Mouse (Mus musculus): ENCODE measurements around the gene Krt80. TPM values are rescaled to one million over a fixed set of nuclear protein-coding genes. Genes with fewer than 3 reads are reported as not detected.

The Krt80 gene
- polyA plus RNA-seq, 1 experiment from 2014 or later: not detected

MicroRNAs within 50 kb of the gene (microRNA counts, 519-probe panel; counts per million panel counts)
- not detected for microRNA mmu-miR-1941-3p
- microRNA mmu-miR-1941-5p: not detected

Small RNA genes lying within 50 kb of the gene (microRNA-seq; reads per million reads assigned to microRNA genes)
- gene Mir1941 (ENCODE audit: borderline number of aligned reads): not detected

Other genes with a start within 250 kb of the Krt80 start
- 3.8 and 4.6 TPM in 2 replicates for gene Acvrl1, start 241.6 kb downstream of the Krt80 start, polyA plus RNA-seq (2014; fragmentation: Nextera tagmentation; extraction: Ambion mirVana)
- 10.5 and 11.4 TPM in 2 replicates for gene Acvr1b, start 196.1 kb downstream of the Krt80 start, polyA plus RNA-seq (2014; fragmentation: Nextera tagmentation; extraction: Ambion mirVana)
- 5.6 and 6.0 TPM in 2 replicates for gene Grasp, start 146.0 kb downstream of the Krt80 start, polyA plus RNA-seq (2014; fragmentation: Nextera tagmentation; extraction: Ambion mirVana)
- gene Nr4a1, start 115.9 kb downstream of the Krt80 start, polyA plus RNA-seq (2014; fragmentation: Nextera tagmentation; extraction: Ambion mirVana): 2.2 and 3.0 TPM in 2 replicates
- gene Atg101, start 85.9 kb downstream of the Krt80 start, polyA plus RNA-seq (2014; fragmentation: Nextera tagmentation; extraction: Ambion mirVana): 63.8 and 65.8 TPM in 2 replicates
- 1.6 and 1.7 TPM in 2 replicates for gene 6030408B16Rik, start 77.0 kb downstream of the Krt80 start, polyA plus RNA-seq (2014; fragmentation: Nextera tagmentation; extraction: Ambion mirVana)
- gene Krt7, start 40.9 kb upstream of the Krt80 start, polyA plus RNA-seq (2014; fragmentation: Nextera tagmentation; extraction: Ambion mirVana): 9.4 and 11.2 TPM in 2 replicates
- gene Krt87, start 68.6 kb upstream of the Krt80 start, polyA plus RNA-seq (2014; fragmentation: Nextera tagmentation; extraction: Ambion mirVana): 0.27 TPM in 1 of 2 replicates, not detected in the other
- not detected in 2 replicates for gene Krt88, start 77.6 kb upstream of the Krt80 start, polyA plus RNA-seq (2014; fragmentation: Nextera tagmentation; extraction: Ambion mirVana)
- not detected in 2 replicates for gene Krt81, start 93.6 kb upstream of the Krt80 start, polyA plus RNA-seq (2014; fragmentation: Nextera tagmentation; extraction: Ambion mirVana)
- gene Krt86, start 103.3 kb upstream of the Krt80 start, polyA plus RNA-seq (2014; fragmentation: Nextera tagmentation; extraction: Ambion mirVana): not detected in 2 replicates
- gene Krt83, start 121.3 kb upstream of the Krt80 start, polyA plus RNA-seq (2014; fragmentation: Nextera tagmentation; extraction: Ambion mirVana): not detected in 2 replicates
- not detected in 2 replicates for gene Gm49425, start 147.1 kb upstream of the Krt80 start, polyA plus RNA-seq (2014; fragmentation: Nextera tagmentation; extraction: Ambion mirVana)
- gene Krt84, start 162.7 kb upstream of the Krt80 start, polyA plus RNA-seq (2014; fragmentation: Nextera tagmentation; extraction: Ambion mirVana): not detected in 2 replicates
- gene Krt82, start 180.5 kb upstream of the Krt80 start, polyA plus RNA-seq (2014; fragmentation: Nextera tagmentation; extraction: Ambion mirVana): not detected in 2 replicates
- 0.36 and 0.89 TPM in 2 replicates for gene Krt90, start 192.8 kb upstream of the Krt80 start, polyA plus RNA-seq (2014; fragmentation: Nextera tagmentation; extraction: Ambion mirVana)
- gene Krt75, start 203.7 kb upstream of the Krt80 start, polyA plus RNA-seq (2014; fragmentation: Nextera tagmentation; extraction: Ambion mirVana): 0.06 and 0.17 TPM in 2 replicates